Mouse (Mus musculus) ovary, postnatal 10 days (tissue): ENCODE measurements around the gene Grip1.
"Not testable (repeated sequence)": the region's sequence is repeated elsewhere in the genome, so short reads cannot be mapped to it uniquely, and the experiment has no call there.

Experiments used
- DNase-seq: peaks from one replicate; pipeline ENCODE4 v3.0.0; 2022; ENCODE audit warnings: low spot score

Grip1 gene

GRCm38 (mm10) chr10:120061238-120062130 lies 607.9 kb downstream of the Grip1 start:
- DNase-seq, result no peak

GRCm38 (mm10) chr10:120064424-120064823 lies 610.8 kb downstream of the Grip1 start:
- DNase-seq, result peak; percentile 5

- DNase-seq, result no peak
Observed at GRCm38 (mm10) chr10:120066319-120066718, 612.7 kb downstream of the Grip1 start.

- no peak for DNase-seq
Observed at GRCm38 (mm10) chr10:120077850-120078249, 624.2 kb downstream of the Grip1 start.

- DNase-seq, result no peak
Observed at GRCm38 (mm10) chr10:120092548-120092947, 638.9 kb downstream of the Grip1 start.

GRCm38 (mm10) chr10:120095136-120095535 lies 641.5 kb downstream of the Grip1 start:
- no peak for DNase-seq

- DNase-seq, result no peak
Observed at GRCm38 (mm10) chr10:120095716-120096115, 642.1 kb downstream of the Grip1 start.

GRCm38 (mm10) chr10:120097564-120097963 lies 643.9 kb downstream of the Grip1 start:
- DNase-seq, result no peak

- DNase-seq, result no peak
Observed at GRCm38 (mm10) chr10:120100806-120101205, 647.2 kb downstream of the Grip1 start.

GRCm38 (mm10) chr10:120111691-120112319 lies 658.2 kb downstream of the Grip1 start:
- DNase-seq, result no peak

GRCm38 (mm10) chr10:120112507-120113396 lies 659.1 kb downstream of the Grip1 start, which contains the start of gene Helb:
Gene Helb, minus strand, starts transcription at chr10:120112987.
- DNase-seq, result peak; percentile 92

- DNase-seq, result not testable (repeated sequence)
Observed at GRCm38 (mm10) chr10:120113482-120113881, 659.9 kb downstream of the Grip1 start.

GRCm38 (mm10) chr10:120113980-120114379 lies 660.4 kb downstream of the Grip1 start:
- DNase-seq, result no peak

- DNase-seq, result no peak
Observed at GRCm38 (mm10) chr10:120114493-120114892, 660.9 kb downstream of the Grip1 start.

- no peak for DNase-seq
Observed at GRCm38 (mm10) chr10:120115249-120115648, 661.6 kb downstream of the Grip1 start.

- DNase-seq, result no peak
Observed at GRCm38 (mm10) chr10:120123721-120124120, 670.1 kb downstream of the Grip1 start.

GRCm38 (mm10) chr10:120124801-120125464 lies 671.3 kb downstream of the Grip1 start:
- peak; percentile 66 for DNase-seq

- no peak for DNase-seq
Observed at GRCm38 (mm10) chr10:120125465-120125857, 671.8 kb downstream of the Grip1 start.

- no peak for DNase-seq
Observed at GRCm38 (mm10) chr10:120128601-120129277, 675.1 kb downstream of the Grip1 start.

GRCm38 (mm10) chr10:120130621-120131020 lies 677.0 kb downstream of the Grip1 start:
- no peak for DNase-seq

- DNase-seq, result no peak
Observed at GRCm38 (mm10) chr10:120133697-120134096, 680.1 kb downstream of the Grip1 start.
